Mouse (Mus musculus) gastrocnemius, adult 2 months (tissue): ENCODE measurements around the gene Apom. TPM values are rescaled to one million over a fixed set of nuclear protein-coding genes. Genes with fewer than 3 reads are reported as not detected.

Experiments
- DNase-seq: peaks from one replicate; pipeline ENCODE4 v3.0.0; 2022
- H3K27ac ChIP-seq: fragments of 200-600 bp; 2 replicates; pipeline ENCODE4 v1.8.1; 2022; ENCODE audit warnings: mild to moderate bottlenecking
- H3K4me3 ChIP-seq: fragments of 200-600 bp; 2 replicates; pipeline ENCODE4 v1.8.1; 2022; ENCODE audit warnings: mild to moderate bottlenecking, moderate library complexity
- CTCF ChIP-seq: fragments of 200-600 bp; IDR thresholded peaks from 2 replicates; pipeline ENCODE4 v1.8.1; 2022; ENCODE audit warnings: antibody characterized with exemption, mild to moderate bottlenecking, moderate library complexity
- intact Hi-C: fragments of 180-260 bp; cut with DNase I; formaldehyde crosslinking; loops from one replicate; pipeline ENCODE4 v1.15.1; 2025
- long read RNA-seq, 2 experiments: library from polyadenylated mRNA; stranded (forward); transcript quantifications; one replicate each; pipeline ENCODE4 v2.0.0; 2021
- total RNA-seq, 2 experiments: library from RNA; stranded (reverse); gene quantifications; 2 replicates each; pipeline ENCODE4 v1.2.3; 2021

The Apom gene
- total RNA-seq, result not detected
- long read RNA-seq, experiment 1, result 0 reads
- long read RNA-seq, experiment 2, result 0 reads

- intact Hi-C loops, result no loop called here
- no peak within 1 kb of the TSS for H3K4me3 ChIP-seq
- no peak for TF ChIP-seq CTCF
- H3K27ac ChIP-seq, result no peak within 1 kb of the TSS
- DNase-seq, result no peak
Measured at GRCm38 (mm10) chr17:35131500-35132173, at the start of gene Apom. TSS of gene Apom (minus strand) at chr17:35132050.

GRCm38 (mm10) chr17:35180093-35180492, 48.2 kb upstream of the Apom start:
- intact Hi-C loops, result no loop called here
- Histone ChIP-seq H3K27ac (no peak overlapping the region), H3K4me3 (no peak overlapping the region)
- no peak for DNase-seq
- no peak for TF ChIP-seq CTCF

- TF ChIP-seq CTCF, result peak; percentile 95
- Histone ChIP-seq H3K4me3 (no peak overlapping the region), H3K27ac (no peak overlapping the region)
- intact Hi-C loops, result loop anchor here (1.0 to 2.0 kb wide), 2 partner anchors 16 to 54 kb away; partner anchors contain the start of gene Ltb
- DNase-seq, result peak; percentile 87
Measured at GRCm38 (mm10) chr17:35178528-35178927, 46.7 kb upstream of the Apom start.

- no peak for DNase-seq
- no peak for TF ChIP-seq CTCF
- H3K27ac ChIP-seq, result no peak within 1 kb of the TSS
- no peak within 1 kb of the TSS for H3K4me3 ChIP-seq
- intact Hi-C loops, result no loop called here
Measured at GRCm38 (mm10) chr17:35175968-35176367, 44.1 kb upstream of the Apom start, which contains the start of gene Aif1. TSS of gene Aif1 (minus strand) at chr17:35176068.

DNA sequence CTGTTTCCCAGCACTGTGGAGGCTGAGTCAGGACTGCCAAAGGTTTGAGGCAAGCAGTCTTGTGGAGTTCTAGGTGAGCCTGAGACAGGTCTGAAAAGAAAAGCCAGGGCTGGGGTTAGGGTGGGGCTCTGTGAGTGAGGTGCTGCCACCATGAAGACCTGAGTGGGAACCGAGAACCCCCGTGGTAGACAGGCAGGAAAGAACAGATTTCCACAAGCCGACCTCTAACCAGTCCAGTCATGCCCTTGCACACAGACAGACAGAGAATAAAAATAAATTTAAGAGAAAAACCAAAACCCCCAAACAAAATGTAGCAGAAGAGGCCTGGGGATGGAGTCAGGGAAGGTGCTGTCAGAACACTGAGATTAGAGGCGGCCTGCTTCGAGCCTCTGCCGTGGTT, 43.5 kb upstream of the Apom start:
- H3K27ac ChIP-seq, result no peak overlapping the region
- DNase-seq, result no peak
- H3K4me3 ChIP-seq, result no peak overlapping the region
- no peak for TF ChIP-seq CTCF
- intact Hi-C loops, result no loop called here

GRCm38 (mm10) chr17:35174201-35174977, 42.5 kb upstream of the Apom start:
- intact Hi-C loops, result no loop called here
- no peak overlapping the region for H3K4me3 ChIP-seq
- TF ChIP-seq CTCF, result no peak
- H3K27ac ChIP-seq, result no peak overlapping the region
- no peak for DNase-seq

- Histone ChIP-seq H3K27ac (peak overlapping the region; percentile 12), H3K4me3 (no peak overlapping the region)
- no peak for TF ChIP-seq CTCF
- intact Hi-C loops, result no loop called here
- no peak for DNase-seq
Measured at GRCm38 (mm10) chr17:35173329-35173728, 41.5 kb upstream of the Apom start.

GRCm38 (mm10) chr17:35172445-35173234, 40.8 kb upstream of the Apom start:
- no peak overlapping the region; the same call in 1 of the 2 replicates for H3K27ac ChIP-seq
- DNase-seq, result no peak
- no peak for TF ChIP-seq CTCF
- intact Hi-C loops, result no loop called here
- peak overlapping the region; percentile 40 for H3K4me3 ChIP-seq

GRCm38 (mm10) chr17:35168541-35169207, 36.8 kb upstream of the Apom start:
- intact Hi-C loops, result loop anchor here (2.0 kb wide), 1 partner anchor 64 kb away; the partner anchor contains the start of gene Atp6v1g2
- TF ChIP-seq CTCF, result peak; percentile 78
- DNase-seq, result no peak
- no peak overlapping the region for H3K27ac ChIP-seq
- H3K4me3 ChIP-seq, result no peak overlapping the region

DNA sequence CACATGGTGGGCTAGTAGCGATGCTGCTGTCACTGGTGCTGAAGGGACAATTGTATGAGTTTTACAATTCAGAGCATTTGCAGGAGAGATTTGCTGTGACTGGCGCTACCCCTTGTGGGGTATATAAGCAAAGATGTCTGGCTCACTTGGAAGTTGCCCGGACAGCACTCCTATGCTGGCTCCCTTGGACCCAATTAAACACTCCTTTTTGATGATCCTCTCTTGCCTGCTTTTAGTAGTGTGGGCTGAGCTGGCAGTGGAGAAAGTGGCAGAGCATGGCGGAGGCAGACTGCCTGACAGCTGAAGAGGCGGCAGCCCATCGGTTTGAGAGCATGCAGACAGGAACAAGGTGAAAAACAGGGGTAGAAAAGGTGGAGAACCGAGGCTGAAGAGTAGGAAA, 35.9 kb upstream of the Apom start:
- DNase-seq, result no peak
- no peak for TF ChIP-seq CTCF
- Histone ChIP-seq H3K4me3 (no peak overlapping the region), H3K27ac (no peak overlapping the region)
- intact Hi-C loops, result loop anchor here (2.0 kb wide), 1 partner anchor 65 kb away; the partner anchor contains the start of gene Atp6v1g2

- peak overlapping the region; percentile 100; the same call in 1 of the 2 replicates for H3K27ac ChIP-seq
- DNase-seq, result no peak
- intact Hi-C loops, result no loop called here
- TF ChIP-seq CTCF, result peak; percentile 65
- H3K4me3 ChIP-seq, result peak overlapping the region; percentile 98; the same call in 1 of the 2 replicates
Measured at GRCm38 (mm10) chr17:35166352-35167035, 34.6 kb upstream of the Apom start.
